Mouse (Mus musculus) thymus, adult 2 months (tissue): Measurements from ENCODE around the gene Cat. TPM values are rescaled to one million over a fixed set of nuclear protein-coding genes. Genes with fewer than 3 reads are reported as not detected.

Experiments
- DNase-seq: peaks from one replicate; pipeline ENCODE4 v3.0.0; 2021
- H3K27ac ChIP-seq: fragments of 200-500 bp; 2 replicates; pipeline ENCODE4 v1.5.1; 2012; ENCODE audit warnings: low read length, control low read depth; ENCODE audit not compliant: control insufficient read depth, insufficient read depth
- H3K27me3 ChIP-seq: fragments of 200-500 bp; 2 replicates; pipeline ENCODE4 v1.6.1; 2012; ENCODE audit warnings: mild to moderate bottlenecking, low read length, moderate library complexity, mixed read lengths; ENCODE audit not compliant: control insufficient read depth, insufficient read depth
- H3K36me3 ChIP-seq: fragments of 200-500 bp; 2 replicates; pipeline ENCODE4 v1.6.1; 2012; ENCODE audit warnings: mild to moderate bottlenecking, low read length, moderate library complexity; ENCODE audit not compliant: control insufficient read depth, insufficient read depth
- H3K4me1 ChIP-seq: fragments of 200-500 bp; replicated peaks from 2 replicates; pipeline ENCODE4 v1.6.1; 2012; ENCODE audit warnings: low read length; ENCODE audit not compliant: control insufficient read depth, insufficient read depth
- H3K4me3 ChIP-seq: fragments of 200-500 bp; 2 replicates; pipeline ENCODE4 v1.5.1; 2012; ENCODE audit warnings: mild to moderate bottlenecking, low read length, control low read depth, moderate library complexity; ENCODE audit not compliant: control insufficient read depth, insufficient read depth
- CTCF ChIP-seq: fragments of 200-500 bp; IDR thresholded peaks from 2 replicates; pipeline ENCODE4 v1.5.1; 2012; ENCODE audit warnings: mild to moderate bottlenecking, control low read depth, low read length, moderate library complexity, borderline replicate concordance; ENCODE audit not compliant: control insufficient read depth, poor library complexity, insufficient read depth; ENCODE audit errors: extremely low read depth
- POLR2A ChIP-seq: fragments of 200-500 bp; IDR thresholded peaks from 2 replicates; pipeline ENCODE4 v1.6.1; 2012; ENCODE audit warnings: mild to moderate bottlenecking, low read length, control low read depth, moderate library complexity; ENCODE audit not compliant: control insufficient read depth, poor library complexity, insufficient read depth; ENCODE audit errors: extremely low read depth
- WGBS: fragments of 180-500 bp; shearing (Covaris S2); methylation state at CpG from one replicate; pipeline ENCODE4 v1.1.7; 2018; 5-methylcytosine and 5-hydroxymethylcytosine counted together
- polyA plus RNA-seq: library from polyadenylated mRNA; depleted of rRNA; stranded (reverse); fragments of >200 nt; gene quantifications from 2 replicates; pipeline ENCODE4 v1.2.3, GENCODE M21; 2012; rRNA removed

Cat gene
- 67.9 and 77.6 TPM in 2 replicates for polyA plus RNA-seq

GRCm38 (mm10) chr2:103484617-103485401 lies at the start of gene Cat:
Gene Cat (minus strand): TSS chr2:103485160.
- no peaks in the 10 kb centered on the region for H3K27me3 ChIP-seq
- peak within 1 kb of the TSS; percentile 68 for H3K4me3 ChIP-seq
- peak within 1 kb of the TSS; percentile 95 for H3K27ac ChIP-seq
- peaks cover 5% of the 10 kb centered on the region for H3K4me1 ChIP-seq
- TF ChIP-seq POLR2A (peak; percentile 93), CTCF (peak; percentile 60; the same call in 1 of the 2 replicates)
- WGBS = under 1% methylated on average over 41 of the region's 41 CpGs
- H3K36me3 ChIP-seq = no peaks in the 10 kb centered on the region
- peak; percentile 98 for DNase-seq

- Histone ChIP-seq H3K4me1 (no peaks in the 10 kb centered on the region), H3K36me3 (no peaks in the 10 kb centered on the region), H3K27me3 (no peaks in the 10 kb centered on the region), H3K4me3 (no peak overlapping the region), H3K27ac (no peak overlapping the region)
- TF ChIP-seq CTCF = no peak
- TF ChIP-seq POLR2A = no peak
- 100% methylated on average over 1 of the region's 1 CpGs for WGBS
- DNase-seq = no peak
Measured at GRCm38 (mm10) chr2:103525596-103525995, 40.6 kb upstream of the Cat start.

GRCm38 (mm10) chr2:103516472-103516871 lies 31.5 kb upstream of the Cat start:
- DNase-seq = no peak
- WGBS = 92% methylated on average over 1 of the region's 1 CpGs
- no peak for TF ChIP-seq CTCF
- TF ChIP-seq POLR2A = no peak
- Histone ChIP-seq H3K27me3 (no peaks in the 10 kb centered on the region), H3K4me1 (no peaks in the 10 kb centered on the region), H3K27ac (no peak overlapping the region), H3K4me3 (no peak overlapping the region), H3K36me3 (no peaks in the 10 kb centered on the region)

GRCm38 (mm10) chr2:103515513-103516180 lies 30.7 kb upstream of the Cat start:
- no peak overlapping the region for H3K4me3 ChIP-seq
- no peak overlapping the region for H3K27ac ChIP-seq
- no peaks in the 10 kb centered on the region for H3K27me3 ChIP-seq
- no peaks in the 10 kb centered on the region for H3K36me3 ChIP-seq
- DNase-seq = no peak
- TF ChIP-seq CTCF (no peak), POLR2A (no peak)
- no peaks in the 10 kb centered on the region for H3K4me1 ChIP-seq
- 66% methylated on average over 6 of the region's 6 CpGs for WGBS

GRCm38 (mm10) chr2:103512066-103512795 lies 27.3 kb upstream of the Cat start:
- H3K4me1 ChIP-seq = no peaks in the 10 kb centered on the region
- no peak overlapping the region for H3K4me3 ChIP-seq
- no peak overlapping the region for H3K27ac ChIP-seq
- DNase-seq = no peak
- 95% methylated on average over 5 of the region's 5 CpGs for WGBS
- H3K36me3 ChIP-seq = no peaks in the 10 kb centered on the region
- H3K27me3 ChIP-seq = no peaks in the 10 kb centered on the region
- TF ChIP-seq POLR2A (no peak), CTCF (no peak)

GRCm38 (mm10) chr2:103511631-103512030 lies 26.7 kb upstream of the Cat start:
- TF ChIP-seq CTCF (no peak), POLR2A (no peak)
- Histone ChIP-seq H3K4me3 (no peak overlapping the region), H3K27ac (no peak overlapping the region), H3K4me1 (no peaks in the 10 kb centered on the region), H3K36me3 (no peaks in the 10 kb centered on the region), H3K27me3 (no peaks in the 10 kb centered on the region)
- no peak for DNase-seq
- 98% methylated on average over 1 of the region's 1 CpGs for WGBS
